Mouse (Mus musculus) spleen, adult 2 months (tissue): ENCODE data around the gene Fopnl.

Source experiments
- CTCF ChIP-seq: fragments of 200-500 bp; IDR thresholded peaks from 2 replicates; pipeline ENCODE4 v1.5.1; 2011; ENCODE audit warnings: mild to moderate bottlenecking, inconsistent platforms; ENCODE audit not compliant: insufficient read depth, insufficient read length, insufficient replicate concordance; ENCODE audit errors: extremely low read depth
- POLR2A ChIP-seq: fragments of 200-500 bp; IDR thresholded peaks from 2 replicates; pipeline ENCODE4 v1.6.1; 2011; ENCODE audit warnings: low read depth, low read length, inconsistent platforms

GRCm38 (mm10) chr16:14308245-14309073, 8.7 kb downstream of the Fopnl start:
- TF ChIP-seq POLR2A (no peak), CTCF (no peak)
